Mouse (Mus musculus): ENCODE data around the gene Ift172.
A peak's percentile ranks its signal among the peaks of the same experiment; 100 is the strongest.

Ift172 gene

DNA sequence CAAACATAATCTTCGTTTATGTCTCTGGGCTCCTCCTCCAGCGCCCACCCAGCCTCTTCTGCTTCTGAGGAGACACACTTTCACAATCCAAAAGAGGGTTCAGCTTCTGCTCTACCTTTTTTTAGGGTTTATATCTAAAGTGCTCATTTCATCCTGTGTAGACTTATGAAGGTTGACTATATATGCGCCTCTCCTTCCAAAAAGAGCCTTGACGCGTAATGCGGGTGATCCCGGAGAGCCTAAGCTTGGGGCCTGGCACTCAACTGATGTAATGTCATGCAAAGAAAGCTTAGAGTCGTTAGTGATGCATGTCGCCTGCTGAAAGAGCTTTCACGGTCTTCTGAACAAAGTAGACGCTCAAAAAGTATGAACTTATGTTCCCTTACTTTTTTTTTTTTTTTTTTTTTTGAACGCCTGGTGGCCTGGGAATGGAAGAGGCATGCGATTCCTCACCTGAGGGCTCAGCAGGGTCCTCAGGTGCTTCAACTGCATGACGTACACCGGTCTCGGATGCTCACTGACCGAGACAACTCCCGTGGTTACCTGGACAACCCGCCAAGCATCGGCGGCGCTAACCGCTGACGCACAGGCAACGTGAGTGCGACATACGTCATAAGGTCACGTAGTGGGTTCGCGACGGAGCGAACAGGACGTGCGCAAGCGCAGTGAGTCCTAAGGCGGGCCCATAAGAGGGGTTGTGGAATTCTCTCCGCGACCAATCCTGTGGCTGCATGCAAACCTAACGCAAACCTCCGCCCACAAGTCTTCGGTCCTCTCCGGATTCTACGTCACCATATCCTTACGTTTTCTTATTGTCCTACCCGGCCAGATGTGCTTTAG lies at the start of gene Ift172:
Gene Ift172, minus strand, starts transcription at position 596 of the 840 bp plus-strand sequence.
- peak; percentile 96 for DNase-seq (ENCODE audit: low read depth, low spot score)

DNA sequence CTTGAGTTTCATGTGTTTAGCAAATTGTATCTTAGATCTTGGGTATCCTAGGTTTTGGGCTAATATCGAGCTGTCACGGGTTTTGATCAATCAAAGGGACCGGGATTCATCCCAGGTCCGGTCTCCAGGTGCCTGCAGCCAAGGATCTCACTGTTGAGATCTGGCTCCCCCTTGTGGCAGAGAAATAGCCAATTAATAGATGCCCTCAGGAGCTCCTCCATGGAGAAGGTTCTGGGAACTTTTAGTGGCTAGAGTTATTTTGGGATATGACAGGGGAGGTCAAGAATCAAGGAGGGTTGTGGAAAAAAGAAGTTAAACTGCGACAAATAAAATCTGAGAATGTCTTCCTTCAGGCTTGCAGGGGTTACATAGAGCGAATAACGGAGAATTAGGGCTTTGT lies 37.3 kb upstream of the Ift172 start:
- DNase-seq (ENCODE audit: low read depth, low spot score): peak; percentile 40

DNA sequence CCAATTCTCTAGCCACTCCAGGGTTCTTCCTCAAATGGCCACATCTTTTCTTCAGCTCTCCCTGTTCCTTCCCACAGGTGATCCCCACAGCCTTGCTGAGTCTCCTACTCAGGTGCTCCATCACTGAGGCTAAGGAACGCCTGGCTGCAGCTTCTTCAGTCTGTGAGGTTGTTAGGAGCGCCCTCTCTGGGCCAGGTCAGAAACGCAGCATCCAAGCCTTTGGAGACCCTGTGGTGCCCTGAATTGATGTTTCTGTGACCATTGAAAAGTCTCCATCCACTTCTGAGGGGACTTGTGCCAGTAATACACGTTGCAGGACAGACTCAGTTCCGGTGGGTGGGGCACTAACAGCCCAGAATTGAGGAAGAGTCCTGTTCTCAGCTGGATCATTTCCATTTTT lies 35.9 kb upstream of the Ift172 start:
- DNase-seq (ENCODE audit: low read depth, low spot score): no peak

DNA sequence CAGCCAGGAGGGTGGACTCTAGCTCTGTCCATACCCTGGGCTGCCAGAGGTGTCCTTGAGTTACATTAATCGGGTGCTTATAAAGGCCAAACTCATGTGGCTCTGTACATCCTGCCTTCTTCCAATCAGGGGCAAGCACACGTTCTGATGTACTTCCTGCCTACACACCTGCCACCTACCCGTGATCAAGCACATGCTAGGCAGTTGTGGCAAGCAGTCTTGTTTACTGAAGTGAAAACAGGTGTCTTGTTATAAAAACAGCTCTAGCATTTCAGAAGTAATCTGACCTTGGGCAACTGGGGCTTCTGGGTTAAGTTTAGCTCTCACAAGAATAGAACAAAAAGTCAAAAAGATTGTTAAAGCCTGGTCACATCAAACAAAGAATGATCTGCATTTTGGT lies 33.2 kb upstream of the Ift172 start:
- DNase-seq (ENCODE audit: low read depth, low spot score): no peak

DNA sequence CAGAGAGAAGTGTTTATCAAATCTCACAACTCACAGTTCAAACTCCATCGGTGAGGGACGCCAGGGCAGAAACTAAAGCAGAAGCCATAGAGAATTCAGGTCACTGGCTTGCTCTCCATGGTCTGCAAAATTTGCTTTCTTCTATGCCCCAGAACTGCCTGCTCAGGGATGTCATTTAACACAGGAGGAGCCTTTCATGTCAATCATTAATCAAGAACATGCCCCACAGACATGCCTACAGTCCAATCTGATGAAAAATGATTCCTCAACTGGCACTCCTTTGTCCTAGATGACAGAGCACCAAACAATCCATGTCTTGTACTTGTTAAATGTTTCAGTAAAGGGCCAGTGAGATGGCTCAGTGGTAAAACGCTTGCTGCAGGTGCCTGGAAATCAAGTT lies 31.9 kb upstream of the Ift172 start:
- no peak for DNase-seq (ENCODE audit: low read depth, low spot score)

DNA sequence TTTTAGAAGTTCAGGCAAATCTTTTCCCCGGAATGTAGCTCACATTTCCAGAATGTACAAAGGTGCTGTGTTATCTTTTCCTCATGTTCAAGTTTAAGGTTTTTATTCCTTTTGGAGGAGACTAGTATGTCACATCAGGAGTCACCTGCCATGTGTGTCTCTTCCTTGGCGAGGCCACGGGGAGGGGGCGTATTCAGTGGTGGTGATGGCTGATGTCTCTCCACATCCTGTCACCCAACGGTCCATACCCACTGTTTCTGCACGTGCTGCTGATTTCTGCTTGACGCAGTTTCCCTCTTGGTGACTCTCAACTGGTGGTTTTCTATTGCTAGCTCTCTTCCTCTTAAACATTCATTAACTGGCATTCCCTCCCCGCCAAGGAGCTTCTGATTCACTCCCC lies 21.9 kb upstream of the Ift172 start:
- no peak for DNase-seq (ENCODE audit: low read depth, low spot score)

DNA sequence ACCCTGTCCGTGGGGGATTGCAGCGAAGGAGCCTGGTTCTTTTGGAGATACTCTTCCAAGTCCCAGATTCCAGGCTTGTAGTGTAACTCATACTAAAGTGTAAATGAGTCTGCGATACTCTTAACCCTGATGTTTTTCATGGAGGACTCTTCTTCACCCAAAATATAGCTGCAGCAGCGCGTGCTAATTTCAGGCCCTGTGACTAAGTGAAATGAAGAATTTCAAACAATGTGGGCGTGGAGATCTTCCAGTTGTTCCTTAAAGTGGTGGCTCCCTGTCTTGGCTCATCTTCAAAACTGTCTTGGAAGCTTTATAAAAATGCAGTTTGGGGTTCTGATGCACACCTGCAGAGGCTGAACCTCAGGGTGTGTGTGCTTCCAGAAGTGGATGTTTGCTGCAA lies 12.2 kb upstream of the Ift172 start:
- DNase-seq (ENCODE audit: low read depth, low spot score): no peak

DNA sequence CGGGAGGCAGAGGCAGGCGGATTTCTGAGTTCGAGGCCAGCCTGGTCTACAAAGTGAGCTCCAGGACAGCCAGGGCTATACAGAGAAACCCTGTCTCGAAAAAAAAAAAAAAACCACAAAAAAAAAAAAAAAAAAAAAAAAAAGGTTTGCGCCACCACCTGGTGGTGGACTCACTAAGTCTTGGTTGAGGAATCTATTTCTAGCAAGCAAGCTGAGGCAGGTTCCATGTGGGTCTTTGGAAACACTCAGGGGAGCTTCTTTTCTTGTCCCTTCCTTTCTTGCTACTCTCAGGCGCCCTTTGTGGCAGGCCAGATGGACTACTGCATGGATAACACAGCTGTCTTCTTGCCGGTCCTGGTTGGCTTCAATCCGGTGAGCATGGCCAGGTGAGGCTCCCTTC lies 10.9 kb upstream of the Ift172 start:
- no peak for DNase-seq (ENCODE audit: low read depth, low spot score)

DNA sequence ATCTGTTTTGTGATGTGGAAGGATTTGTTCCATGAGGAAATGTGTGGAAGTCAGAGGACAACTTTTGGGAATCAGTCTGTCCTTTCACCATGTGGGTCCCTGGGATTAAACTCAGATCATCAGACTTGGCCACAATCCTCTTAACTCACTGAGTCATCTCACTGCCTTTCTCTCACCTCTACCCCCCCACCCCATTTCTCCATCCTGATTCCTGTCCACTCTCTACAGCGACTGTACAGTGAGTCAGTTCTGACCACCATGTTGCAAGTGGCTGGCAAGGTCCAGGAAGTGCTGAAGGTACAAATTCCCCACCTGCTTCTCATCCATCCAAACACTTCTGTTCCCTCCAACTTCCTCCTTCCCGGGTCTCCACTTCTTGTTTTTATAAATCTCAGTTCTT lies 7.6 kb upstream of the Ift172 start:
- no peak for DNase-seq (ENCODE audit: low read depth, low spot score)

DNA sequence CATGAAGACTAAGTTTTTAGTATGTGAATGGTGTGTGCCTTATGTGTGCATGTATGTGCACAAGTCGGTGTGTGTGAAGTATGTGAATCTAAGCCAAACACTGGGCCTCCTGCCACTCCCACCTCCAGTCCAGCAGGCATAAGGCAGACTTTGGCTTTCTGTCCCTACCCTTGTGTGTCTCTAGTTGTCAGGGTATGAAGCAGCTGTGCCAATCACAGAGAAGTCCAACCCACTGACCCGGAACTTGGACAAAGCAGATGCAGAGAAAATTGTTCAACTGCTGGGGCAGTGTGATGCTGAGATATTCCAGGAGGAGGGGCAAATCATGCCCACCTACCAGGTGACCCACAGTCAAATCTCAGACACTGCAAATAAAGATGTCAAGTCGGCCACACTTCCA lies 7.1 kb upstream of the Ift172 start:
- no peak for DNase-seq (ENCODE audit: low read depth, low spot score)

DNA sequence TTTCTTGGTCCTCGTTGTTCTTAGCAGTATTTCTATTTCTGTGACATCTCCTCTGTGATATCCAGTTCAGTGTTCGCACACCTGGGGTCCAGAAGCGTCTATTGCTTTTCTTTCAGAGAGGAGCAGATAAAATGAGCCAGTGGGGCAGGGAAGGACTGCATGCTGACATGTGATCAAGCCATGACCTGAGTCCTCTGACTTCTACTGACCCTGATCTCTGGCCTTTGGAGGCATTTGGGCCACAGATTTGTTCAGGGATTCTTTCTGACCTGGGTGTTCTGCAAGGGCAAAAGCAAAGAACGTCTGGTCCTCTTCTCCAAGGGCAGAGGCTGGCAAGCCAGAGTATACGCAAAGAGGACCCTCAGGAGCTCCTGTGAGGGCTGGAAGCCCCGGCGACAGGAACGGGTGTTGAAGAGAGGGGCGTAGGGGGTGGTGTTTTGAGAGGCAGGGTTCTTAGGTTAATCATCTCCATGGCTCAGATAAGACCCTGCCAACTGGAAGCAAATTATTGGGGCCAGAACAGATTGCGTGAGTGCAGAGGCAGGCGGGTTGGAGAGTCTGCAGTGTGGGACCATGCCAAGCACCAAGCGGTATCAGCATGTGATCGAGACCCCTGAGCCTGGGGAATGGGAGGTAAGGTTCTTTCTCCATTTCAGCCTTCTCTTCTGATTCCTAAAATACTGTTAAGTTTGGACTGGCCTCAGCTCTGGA lies 6.3 kb upstream of the Ift172 start, which contains the start of gene Gckr:
Gene Gckr, plus strand, starts transcription at position 397 of the 711 bp plus-strand sequence.
- no peak for DNase-seq (ENCODE audit: low read depth, low spot score)

DNA sequence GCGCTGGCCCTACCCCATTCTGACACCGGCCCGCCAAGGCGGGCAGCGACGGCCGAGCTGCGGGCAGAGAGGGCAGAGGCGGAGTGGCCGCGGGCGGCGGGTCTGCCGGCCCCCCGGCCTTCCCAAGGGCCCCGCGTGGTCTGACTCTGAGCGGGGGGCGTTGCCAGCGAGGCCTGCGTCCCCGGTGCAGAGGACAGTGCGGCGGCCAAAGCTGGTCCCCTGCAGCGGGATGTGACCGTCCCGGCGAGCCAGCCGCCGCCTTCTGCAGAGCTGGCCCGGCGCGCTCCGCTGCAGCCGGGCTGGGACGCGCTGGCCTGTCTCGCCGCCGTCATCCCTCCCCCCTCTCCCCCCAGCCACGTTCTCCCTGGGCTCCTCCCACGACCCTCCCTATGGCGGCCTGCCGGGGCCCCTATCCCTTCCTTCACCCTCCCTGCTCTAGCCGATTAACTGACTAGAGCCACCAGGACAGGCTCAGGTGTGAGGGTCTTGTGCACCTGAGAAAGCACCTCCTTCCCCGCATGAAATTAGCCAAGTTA lies 4.8 kb upstream of the Ift172 start, which contains the start of gene Fndc4:
Gene Fndc4, minus strand, starts transcription at position 475 of the 536 bp plus-strand sequence.
- no peak for DNase-seq (ENCODE audit: low read depth, low spot score)

DNA sequence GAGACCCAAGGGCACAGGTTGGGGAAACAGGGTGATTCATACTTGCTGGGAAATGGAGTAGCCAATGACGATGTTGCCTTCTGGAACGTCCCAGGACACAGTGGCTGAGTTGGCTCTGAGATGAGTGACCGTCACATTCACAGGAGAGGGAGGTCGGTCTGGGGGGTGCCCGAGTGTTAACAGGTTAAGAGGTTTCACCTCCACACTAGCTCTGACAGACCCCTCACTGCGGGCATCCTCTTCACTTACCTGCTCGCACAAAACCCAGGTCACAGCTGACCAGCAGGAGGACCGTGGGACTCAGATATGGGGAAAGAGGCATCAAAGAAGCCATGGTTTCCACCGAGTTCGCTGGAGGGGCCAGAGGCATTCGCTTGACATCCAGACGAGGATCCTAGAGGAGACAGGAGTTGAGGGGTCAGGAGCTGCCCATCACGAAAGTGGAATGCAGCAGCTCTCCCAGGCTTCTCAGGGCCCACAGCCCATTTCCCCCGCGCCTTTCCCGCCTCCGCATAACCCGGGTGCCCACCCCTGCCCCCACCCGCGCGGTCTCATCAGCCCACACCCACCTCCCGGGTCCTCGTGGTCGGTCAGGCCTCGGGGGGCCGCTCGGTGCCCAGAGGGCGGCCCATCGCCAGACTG lies 4.2 kb upstream of the Ift172 start:
- no peak for DNase-seq (ENCODE audit: low read depth, low spot score)

DNA sequence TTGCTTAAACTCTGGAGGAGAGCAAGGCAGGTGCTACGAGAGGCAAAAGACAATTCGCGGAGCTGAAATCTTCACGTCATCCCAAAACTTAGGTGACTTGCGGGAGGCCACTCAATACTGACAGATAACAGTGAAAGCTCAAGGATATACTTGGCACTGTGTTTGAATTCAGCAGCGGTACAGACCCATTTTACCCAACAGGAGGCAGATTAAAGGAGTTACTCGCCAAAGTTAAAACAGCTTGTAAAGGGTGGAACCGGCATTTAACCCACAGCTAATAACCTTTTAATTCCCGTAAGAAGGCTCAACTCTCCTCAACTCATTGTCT lies 409 bp upstream of the Ift172 start:
- DNase-seq (ENCODE audit: low read depth, low spot score): no peak

DNA sequence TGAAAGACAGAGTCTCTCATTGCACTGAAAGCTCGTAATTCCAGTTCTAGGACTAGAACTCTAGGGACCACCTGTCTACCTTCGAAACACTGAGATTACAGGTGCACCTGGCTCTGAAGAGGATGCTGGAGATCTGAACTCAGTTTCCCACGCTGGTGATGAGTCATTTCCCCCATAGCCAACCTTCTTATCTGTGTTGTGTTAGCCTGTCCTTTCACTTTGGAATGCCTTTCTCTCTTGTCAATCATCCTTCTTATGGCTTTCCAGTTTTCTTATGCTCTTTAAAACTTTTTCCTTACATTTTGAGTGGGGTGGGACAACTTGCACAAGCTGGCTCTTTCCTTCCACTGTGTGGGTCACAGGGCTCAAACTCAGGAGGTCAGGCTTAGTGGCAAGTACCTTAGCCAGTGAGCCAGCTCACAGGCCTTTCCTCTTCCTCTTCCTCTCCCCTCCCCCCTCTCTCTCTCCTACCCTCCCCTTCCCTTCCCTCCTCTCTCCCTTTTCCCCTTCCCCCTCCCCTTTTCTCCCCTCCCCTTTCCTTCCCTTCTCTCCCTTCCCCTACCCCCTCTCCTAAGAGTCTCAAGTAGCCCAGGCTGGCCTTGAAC lies 1.2 kb downstream of the Ift172 start:
- no peak for DNase-seq (ENCODE audit: low read depth, low spot score)

DNA sequence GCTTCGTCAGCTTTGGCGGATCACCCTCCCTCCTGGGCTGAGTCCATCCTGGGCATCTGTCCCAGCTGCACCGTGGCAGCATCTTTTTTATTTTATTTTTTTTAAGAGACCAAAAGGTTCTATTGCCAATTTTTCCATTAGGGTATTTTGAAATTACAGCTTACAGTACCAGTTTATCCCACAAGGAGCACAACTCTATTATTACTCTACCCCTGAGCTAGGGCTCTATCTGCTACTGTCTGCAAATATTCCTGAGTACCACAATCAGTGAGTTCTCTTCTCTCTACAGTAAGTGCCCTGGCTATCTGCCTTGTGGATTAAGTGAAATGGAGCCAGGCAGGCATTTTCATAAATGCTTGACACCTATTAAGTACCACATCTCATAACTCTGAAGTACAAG lies 2.3 kb downstream of the Ift172 start:
- no peak for DNase-seq (ENCODE audit: low read depth, low spot score)

DNA sequence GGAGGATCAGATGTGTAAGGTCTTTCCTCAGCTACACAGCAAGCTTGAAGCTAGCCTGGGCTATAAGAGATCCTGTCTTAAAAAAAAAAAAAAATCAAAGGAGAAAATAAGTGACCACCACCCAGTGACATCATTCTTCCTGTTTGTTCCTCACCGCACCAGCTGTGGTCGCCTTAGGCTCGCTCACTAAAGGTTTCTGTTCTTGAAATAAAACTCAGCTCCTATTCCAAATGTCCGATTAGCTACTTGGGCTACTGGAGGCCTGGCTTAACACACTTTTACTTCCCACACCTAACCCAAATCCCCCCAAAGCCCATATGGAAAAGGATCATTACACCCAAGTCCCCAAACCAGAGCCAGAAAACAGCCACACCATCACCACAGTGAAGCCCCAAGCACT lies 2.7 kb downstream of the Ift172 start:
- no peak for DNase-seq (ENCODE audit: low read depth, low spot score)

DNA sequence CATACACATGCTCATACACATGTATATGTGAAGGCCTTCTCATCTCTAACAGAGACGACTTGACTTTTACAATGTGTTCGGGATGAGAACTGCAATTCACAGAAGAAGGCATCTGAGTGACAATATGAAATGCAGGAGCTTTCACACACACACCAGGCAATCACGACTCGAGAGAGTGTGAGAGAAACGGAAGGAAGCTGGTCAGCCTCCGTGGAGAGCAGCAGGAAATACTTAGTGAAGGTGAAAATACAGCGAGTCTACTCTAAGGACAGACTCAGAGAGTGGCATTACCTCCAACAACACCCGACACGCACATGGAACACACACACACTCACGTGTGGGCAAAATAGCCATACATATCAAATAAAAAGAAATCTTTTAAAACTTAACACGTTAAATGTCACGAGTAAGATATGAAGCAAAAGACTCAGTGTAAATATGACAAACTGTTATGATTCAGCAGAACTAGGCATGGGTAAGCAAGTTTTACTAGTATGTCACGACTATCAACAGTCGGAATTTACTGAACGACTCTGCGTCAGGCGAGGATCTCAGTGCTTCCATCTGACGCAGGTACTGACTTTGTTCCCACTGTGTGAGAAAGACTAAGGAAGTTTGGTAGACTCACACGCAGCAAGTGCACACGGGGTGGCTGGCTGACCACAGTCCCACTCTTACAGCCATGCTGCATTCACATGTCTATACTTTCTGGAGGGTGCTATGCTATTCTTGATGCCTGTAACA lies 11.5 kb downstream of the Ift172 start:
- no peak for DNase-seq (ENCODE audit: low read depth, low spot score)

DNA sequence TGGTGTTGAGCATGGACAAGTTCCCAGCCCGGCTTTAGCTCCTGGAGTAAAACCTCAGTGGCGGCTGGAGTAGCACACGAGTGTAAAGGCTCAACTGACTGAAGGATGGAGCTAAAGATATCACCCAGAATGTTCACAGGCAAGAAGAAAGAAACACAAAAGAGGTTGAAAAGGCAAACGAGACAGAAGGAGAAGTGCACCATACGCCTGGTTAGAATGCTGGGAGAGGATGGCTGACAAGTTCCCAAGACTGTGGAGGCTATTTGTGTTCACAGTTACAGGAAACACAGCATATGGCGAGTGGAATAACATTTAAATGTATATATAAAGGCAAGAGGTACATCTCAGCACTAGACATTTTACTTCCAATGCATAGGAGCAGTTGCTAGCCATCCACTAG lies 17.9 kb downstream of the Ift172 start:
- no peak for DNase-seq (ENCODE audit: low read depth, low spot score)

DNA sequence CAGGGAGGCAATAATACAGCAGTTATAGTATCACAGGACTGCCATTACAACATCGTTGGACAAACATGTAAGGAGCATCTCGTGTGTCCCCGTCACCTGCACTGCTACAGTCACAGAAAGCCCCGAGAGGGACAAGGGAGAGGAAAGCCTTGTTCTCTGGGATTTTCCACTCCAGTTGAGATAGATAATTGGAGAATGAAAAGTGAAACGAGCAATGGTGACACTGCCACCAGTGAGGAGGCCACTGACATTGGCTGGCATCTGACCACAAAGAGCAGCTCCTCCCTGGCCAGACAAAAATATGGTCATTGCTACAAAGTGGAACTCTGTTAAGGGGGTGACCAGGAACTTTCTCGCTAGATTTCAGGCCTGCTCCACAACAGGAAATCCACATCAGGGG lies 23.2 kb downstream of the Ift172 start:
- no peak for DNase-seq (ENCODE audit: low read depth, low spot score)

DNA sequence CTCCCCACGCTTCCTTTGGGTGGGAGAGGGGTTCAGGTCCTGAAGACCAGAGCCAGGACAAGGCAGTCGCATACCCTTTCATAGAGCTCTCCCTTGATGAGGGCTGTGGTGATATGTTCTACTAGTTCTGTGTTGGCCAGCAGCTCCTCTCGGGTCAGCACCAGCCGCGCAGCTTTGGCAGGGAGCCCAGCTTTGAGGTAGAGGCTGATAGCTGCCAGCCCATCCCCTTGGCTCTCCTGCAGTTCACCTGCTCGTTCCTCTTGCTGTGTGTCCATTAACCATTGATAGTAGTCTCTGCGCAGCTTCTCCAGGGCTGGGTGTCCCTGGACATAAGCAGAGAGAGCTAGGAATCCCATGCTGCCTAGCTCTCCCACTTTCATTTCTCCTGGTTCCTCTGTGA lies 24.8 kb downstream of the Ift172 start:
- DNase-seq (ENCODE audit: low read depth, low spot score): no peak
